Mouse (Mus musculus): ENCODE results near the gene Rpl39l.

DNA sequence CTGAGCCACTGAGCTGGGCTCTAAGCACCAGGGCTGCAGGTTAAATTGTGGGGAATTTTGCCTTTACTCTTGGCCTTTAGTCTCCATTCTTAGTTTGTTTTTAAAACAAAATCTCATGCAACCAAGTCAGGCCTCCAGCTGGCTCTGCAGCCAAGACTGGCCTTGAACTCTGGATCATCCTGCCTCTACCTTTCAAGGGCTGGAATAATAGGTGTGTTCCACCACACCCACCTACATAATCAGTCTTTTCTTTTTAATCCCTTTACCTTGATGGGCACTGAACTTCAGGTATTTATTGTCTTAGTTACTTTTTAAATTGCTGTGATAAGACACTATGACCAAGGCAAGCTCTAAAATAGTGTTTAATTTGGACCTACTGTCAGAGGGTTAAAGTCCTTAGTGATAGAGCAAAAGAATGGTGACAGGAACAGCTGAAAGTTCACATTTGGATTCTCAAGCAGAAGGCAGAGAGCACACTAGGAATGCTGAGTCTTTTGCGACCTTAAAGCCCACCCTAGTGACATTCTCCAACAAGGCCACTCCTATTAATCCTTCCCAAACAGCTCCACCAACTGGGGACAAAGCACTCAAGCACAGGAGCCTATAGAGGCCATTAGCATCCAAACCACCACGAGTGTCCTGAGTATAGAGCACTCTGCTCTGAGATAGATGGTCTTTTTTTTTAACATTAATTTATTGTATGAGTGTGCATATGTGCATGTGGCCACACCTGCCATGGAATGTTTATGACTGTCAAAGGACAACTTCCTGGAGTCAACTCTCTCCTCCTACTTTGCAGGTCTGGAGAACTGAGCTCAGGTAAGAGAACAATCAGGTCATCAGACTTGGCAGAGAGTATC is 40.7 kb upstream of the Rpl39l start:
- TF ChIP-seq CTCF (IDR thresholded peaks at IDR 0.05; ENCODE audit: low read depth) (no peak), EP300 (IDR thresholded peaks at IDR 0.05; ENCODE audit: low read depth) (no peak)
